Mouse (Mus musculus) c-Kit-positive CD71-positive TER-119-positive erythroid progenitor cells, embryonic 14.5 days (primary cell): ENCODE data around the gene Nfam1.

Source experiments
- DNase-seq: peaks from one replicate; pipeline ENCODE4 v3.0.0-alpha.2; 2013; ENCODE audit warnings: low spot score

Gene Nfam1

DNA sequence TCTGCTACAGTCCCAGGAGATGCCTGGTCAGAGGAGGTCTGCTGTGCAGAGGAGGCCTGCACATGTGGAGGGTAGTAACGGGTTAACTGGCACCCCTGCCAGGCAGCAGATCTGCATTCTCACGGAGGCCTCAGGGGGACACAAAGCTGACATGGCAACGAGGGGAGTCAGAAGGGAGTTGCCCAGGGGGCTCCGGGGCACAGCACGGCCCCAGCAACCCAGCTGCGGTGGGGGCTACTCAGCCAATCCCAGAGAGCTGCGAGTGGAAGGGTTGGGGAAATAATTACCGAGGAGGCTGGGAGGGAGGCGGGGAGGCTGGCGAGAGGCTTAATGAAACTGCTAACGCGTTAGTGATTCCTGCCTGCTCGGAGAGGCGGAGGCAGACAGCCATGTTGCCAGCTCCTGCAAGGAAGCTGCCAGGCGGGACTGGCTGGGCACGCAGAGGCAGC lies 74.8 kb downstream of the Nfam1 start:
- no peak for DNase-seq

DNA sequence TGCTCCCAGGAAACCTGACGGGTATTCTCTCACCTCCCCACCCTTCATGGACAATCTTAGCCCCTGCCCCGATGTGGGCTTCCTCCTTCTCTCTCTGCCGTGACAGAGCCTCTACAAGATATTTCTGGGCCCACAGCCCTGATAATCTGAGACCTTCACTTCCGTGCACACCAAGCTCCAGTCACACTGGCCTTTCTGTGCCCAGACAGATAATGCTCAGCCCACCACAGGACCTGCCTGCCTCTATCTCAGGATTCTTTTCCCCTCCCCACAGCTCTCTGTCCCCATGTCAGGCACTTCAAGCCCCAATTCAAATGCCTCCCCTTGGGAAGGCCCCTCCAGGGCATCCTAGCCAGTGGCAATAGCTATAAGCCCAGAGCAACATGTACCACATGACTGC lies 76.4 kb downstream of the Nfam1 start:
- DNase-seq, result no peak

- no peak for DNase-seq
Observed at GRCm38 (mm10) chr15:82956310-82956709, 76.8 kb downstream of the Nfam1 start.

DNA sequence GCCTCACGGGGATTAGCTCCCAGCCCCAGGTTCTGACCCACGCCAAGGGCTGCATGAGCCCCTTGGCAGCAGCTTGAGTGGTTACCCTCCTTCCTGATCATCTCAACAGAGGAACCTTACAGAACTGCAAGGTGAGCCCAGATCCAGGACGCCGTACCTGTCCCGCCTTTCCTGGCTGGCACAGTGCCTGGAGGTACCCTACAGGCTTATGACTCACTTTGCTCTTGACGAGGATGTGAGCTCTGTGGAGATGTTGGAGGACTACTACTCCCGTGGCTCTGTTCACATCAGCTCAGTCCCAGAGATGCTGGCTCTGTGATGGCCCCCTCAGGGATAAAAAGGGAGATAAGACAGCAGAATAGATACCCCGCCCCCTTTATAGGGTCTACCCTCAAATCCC lies 77.8 kb downstream of the Nfam1 start:
- DNase-seq, result no peak

- no peak for DNase-seq
Observed at GRCm38 (mm10) chr15:82954034-82954433, 79.1 kb downstream of the Nfam1 start.

- no peak for DNase-seq
Observed at GRCm38 (mm10) chr15:82953096-82953495, 80.0 kb downstream of the Nfam1 start.

GRCm38 (mm10) chr15:82952292-82952705 lies 80.8 kb downstream of the Nfam1 start:
- DNase-seq, result no peak

DNA sequence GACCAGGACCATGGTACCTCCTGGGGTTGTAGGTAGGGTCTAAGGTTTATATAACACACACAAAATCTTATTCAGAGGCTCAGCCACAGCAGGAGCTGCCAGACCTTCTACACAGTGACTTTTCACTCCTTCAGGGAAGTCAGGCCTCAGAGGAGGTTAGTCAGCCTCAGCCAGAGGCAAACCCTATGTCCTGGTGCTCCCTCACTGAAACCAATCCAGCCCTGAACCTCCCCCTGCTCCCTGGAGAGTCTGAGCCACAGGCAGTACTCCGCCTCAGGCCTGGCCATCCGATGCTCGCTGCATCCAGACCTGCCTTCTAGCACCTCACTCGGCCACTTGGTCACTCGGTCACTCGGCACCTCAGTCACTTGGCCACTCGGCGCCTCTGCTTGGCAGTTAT lies 82.9 kb downstream of the Nfam1 start:
- no peak for DNase-seq

- DNase-seq, result no peak
Observed at GRCm38 (mm10) chr15:82947431-82947830, 85.7 kb downstream of the Nfam1 start.

DNA sequence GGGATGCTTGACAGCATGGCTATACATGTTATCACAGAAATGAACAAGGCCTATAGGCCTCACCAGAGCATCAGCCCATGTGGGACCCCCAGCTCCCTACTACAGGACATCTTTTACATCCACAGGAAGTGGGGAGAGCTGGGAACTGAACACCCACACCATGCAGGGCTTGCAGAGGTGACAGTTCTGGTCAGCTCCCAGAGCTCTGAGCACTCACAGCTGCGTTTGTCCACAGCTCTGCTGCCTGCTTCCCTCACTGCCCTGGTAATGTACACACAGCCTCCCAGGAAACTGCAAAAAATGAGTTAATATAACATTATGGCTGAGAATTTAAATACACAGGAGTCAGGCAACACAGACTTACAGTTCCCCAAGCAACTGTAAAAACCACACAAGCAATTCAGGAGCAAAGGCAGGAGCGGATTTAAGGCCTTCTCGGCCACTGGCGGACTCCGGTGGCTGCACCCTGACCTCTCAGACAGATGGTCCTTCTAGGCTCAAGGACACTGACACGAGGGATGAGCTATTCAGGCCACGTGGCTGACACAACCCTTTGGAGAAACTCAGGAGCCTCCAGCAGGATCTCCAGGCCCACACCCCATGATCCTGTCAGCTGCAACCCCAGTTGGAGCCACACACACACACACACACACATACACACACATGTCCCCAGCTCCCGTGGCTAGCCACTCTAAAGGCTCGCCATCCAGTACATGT lies 88.5 kb downstream of the Nfam1 start:
- no peak for DNase-seq
